Mouse (Mus musculus) MEL (cell line): ENCODE data around the gene Exoc3. TPM values are rescaled to one million over a fixed set of nuclear protein-coding genes. Genes with fewer than 3 reads are reported as not detected.

Experiments
- DNase-seq: peaks from one replicate; pipeline ENCODE4 v3.0.0; 2011; ENCODE audit warnings: low read depth, low spot score
- H3K27ac ChIP-seq: 2 replicates; pipeline ENCODE4 v1.5.1; 2012; ENCODE audit warnings: low read depth, mild to moderate bottlenecking, control low read depth, low read length, moderate library complexity; ENCODE audit not compliant: control insufficient read depth
- H3K27me3 ChIP-seq, 2 experiments: fragments of 150-350 bp in 1 of 2; sonication (generic) in 1 of 2; 2 replicates each; pipeline ENCODE4 v1.6.1; 2012; ENCODE audit warnings: low read length in 2 of 2, mild to moderate bottlenecking in 2 of 2, improper control_type of control experiment in 1 of 2, moderate library complexity in 1 of 2; ENCODE audit not compliant: insufficient read depth in 2 of 2, control insufficient read depth in 1 of 2
- H3K36me3 ChIP-seq, 2 experiments: 2 replicates each; pipeline ENCODE4 v1.6.1; 2012 to 2014; ENCODE audit warnings: low read length in 2 of 2, improper control_type of control experiment in 1 of 2, inconsistent platforms in 1 of 2, mild to moderate bottlenecking in 1 of 2; ENCODE audit not compliant: insufficient read depth in 2 of 2, control insufficient read depth in 1 of 2
- H3K4me1 ChIP-seq, 2 experiments: fragments of 150-350 bp in 1 of 2; sonication (generic) in 1 of 2; 2 replicates each; pipeline ENCODE4 v1.6.1; 2012; ENCODE audit warnings: low read length in 2 of 2, improper control_type of control experiment in 1 of 2, mild to moderate bottlenecking in 1 of 2; ENCODE audit not compliant: insufficient read depth in 2 of 2, control insufficient read depth in 1 of 2
- H3K4me3 ChIP-seq, 2 experiments: fragments of 150-350 bp in 1 of 2; sonication (generic) in 1 of 2; 2 replicates each; pipeline ENCODE4 v1.5.1; 2012; ENCODE audit warnings: low read depth in 2 of 2, low read length in 2 of 2, mild to moderate bottlenecking in 2 of 2, moderate library complexity in 2 of 2, control low read depth in 1 of 2, improper control_type of control experiment in 1 of 2; ENCODE audit not compliant: control insufficient read depth in 1 of 2, insufficient read depth in 1 of 2
- H3K79me2 ChIP-seq: 2 replicates; pipeline ENCODE4 v1.6.1; 2012; ENCODE audit warnings: mild to moderate bottlenecking, low read length, moderate library complexity; ENCODE audit not compliant: control insufficient read depth, poor library complexity, insufficient read depth
- H3K9ac ChIP-seq: 2 replicates; pipeline ENCODE4 v1.6.1; 2012; ENCODE audit warnings: low read depth, mild to moderate bottlenecking, control low read depth, low read length, moderate library complexity; ENCODE audit not compliant: control insufficient read depth, poor library complexity, severe bottlenecking
- H3K9me3 ChIP-seq: fragments of 150-350 bp; sonication (generic); replicated peaks from 2 replicates; pipeline ENCODE4 v1.6.1; 2012; ENCODE audit warnings: mild to moderate bottlenecking, low read length, improper control_type of control experiment, moderate library complexity; ENCODE audit not compliant: insufficient read depth
- BHLHE40 ChIP-seq: IDR thresholded peaks from 2 replicates; pipeline ENCODE4 v1.6.1; 2012; ENCODE audit warnings: low read depth, mild to moderate bottlenecking, inconsistent platforms, low read length, improper control_type of control experiment, borderline replicate concordance
- CHD1 ChIP-seq: IDR thresholded peaks from 2 replicates; pipeline ENCODE4 v1.6.1; 2012; ENCODE audit warnings: low read depth, mild to moderate bottlenecking, inconsistent platforms, low read length, improper control_type of control experiment
- CHD2 ChIP-seq: IDR thresholded peaks from 2 replicates; pipeline ENCODE4 v1.6.1; 2011; ENCODE audit warnings: low read length, improper control_type of control experiment
- ELF1 ChIP-seq: IDR thresholded peaks from 2 replicates; pipeline ENCODE4 v1.6.1; 2014; ENCODE audit warnings: low read depth, mild to moderate bottlenecking, inconsistent platforms, low read length, improper control_type of control experiment, moderate library complexity
- EP300 ChIP-seq, 2 experiments: IDR thresholded peaks; 2 replicates each; pipeline ENCODE4 v1.6.1; 2011; ENCODE audit warnings: improper control_type of control experiment in 2 of 2, low read length in 2 of 2, low read depth in 1 of 2, mild to moderate bottlenecking in 1 of 2
- GABPA ChIP-seq: IDR thresholded peaks from 2 replicates; pipeline ENCODE4 v1.6.1; 2012; ENCODE audit warnings: low read depth, mild to moderate bottlenecking, inconsistent platforms, low read length, improper control_type of control experiment, moderate library complexity
- GATA1 ChIP-seq: IDR thresholded peaks from 2 replicates; pipeline ENCODE4 v1.6.1; 2011; ENCODE audit warnings: low read depth, low read length, improper control_type of control experiment
- JUND ChIP-seq: IDR thresholded peaks from 2 replicates; pipeline ENCODE4 v1.6.1; 2011; ENCODE audit warnings: low read depth, mild to moderate bottlenecking, improper control_type of control experiment, low read length
- KAT2A ChIP-seq: conservative IDR thresholded peaks from 2 replicates; pipeline ENCODE4 v1.6.1; 2012; ENCODE audit warnings: low read depth, low read length, improper control_type of control experiment, inconsistent platforms
- MAFK ChIP-seq: IDR thresholded peaks from 2 replicates; pipeline ENCODE4 v1.6.1; 2011; ENCODE audit warnings: low read depth, mild to moderate bottlenecking, low read length, improper control_type of control experiment, borderline replicate concordance
- MEF2A ChIP-seq: IDR thresholded peaks from 2 replicates; pipeline ENCODE4 v1.6.1; 2014; ENCODE audit warnings: low read depth, mild to moderate bottlenecking, inconsistent platforms, low read length, improper control_type of control experiment; ENCODE audit not compliant: poor library complexity, insufficient replicate concordance, severe bottlenecking; ENCODE audit errors: extremely low read depth
- MYB ChIP-seq: IDR thresholded peaks from 2 replicates; pipeline ENCODE4 v1.6.1; 2011; ENCODE audit warnings: mild to moderate bottlenecking, low read depth, low read length, improper control_type of control experiment
- MYC ChIP-seq: IDR thresholded peaks from 2 replicates; pipeline ENCODE4 v1.6.1; 2011; ENCODE audit warnings: low read depth, mild to moderate bottlenecking, low read length, improper control_type of control experiment, moderate library complexity
- POLR2AphosphoS5 ChIP-seq: IDR thresholded peaks from 2 replicates; pipeline ENCODE4 v1.6.1; 2012; ENCODE audit warnings: low read depth, borderline replicate concordance, mild to moderate bottlenecking, inconsistent platforms, low read length, moderate library complexity, mixed read lengths
- RCOR1 ChIP-seq: IDR thresholded peaks from 2 replicates; pipeline ENCODE4 v1.6.1; 2012; ENCODE audit warnings: low read depth, mild to moderate bottlenecking, inconsistent platforms, low read length, improper control_type of control experiment
- SIN3A ChIP-seq: IDR thresholded peaks from 2 replicates; pipeline ENCODE4 v1.6.1; 2012; ENCODE audit warnings: low read length, improper control_type of control experiment, inconsistent platforms
- TBP ChIP-seq: IDR thresholded peaks from 2 replicates; pipeline ENCODE4 v1.8.0; 2011; ENCODE audit warnings: low read depth, low read length, improper control_type of control experiment
- USF1 ChIP-seq: IDR thresholded peaks from 2 replicates; pipeline ENCODE4 v1.6.1; 2014; ENCODE audit warnings: low read depth, mild to moderate bottlenecking, inconsistent platforms, low read length, improper control_type of control experiment, moderate library complexity
- ZC3H11A ChIP-seq: IDR thresholded peaks from 2 replicates; pipeline ENCODE4 v1.6.1; 2012; ENCODE audit warnings: low read depth, mild to moderate bottlenecking, inconsistent platforms, low read length, improper control_type of control experiment
- polyA plus RNA-seq, 2 experiments: library from polyadenylated mRNA; stranded (reverse) in 1 of 2; unstranded in 1 of 2; fragments of >175 nt in 1 of 2; fragments of >200 nt in 1 of 2; gene quantifications; 2 replicates each; pipeline versions ENCODE4 v1.2.1 to v1.2.4; 2012; ENCODE audit warnings: low replicate concordance in 2 of 2, low read depth in 1 of 2; ENCODE audit not compliant: insufficient read length in 2 of 2, insufficient read depth in 1 of 2, missing spikeins in 1 of 2
- total RNA-seq: library from RNA; depleted of rRNA; stranded (reverse); fragments of 300-350 nt; gene quantifications from 2 replicates; pipeline ENCODE4 v1.2.3, GENCODE M21; 2012

Gene Exoc3
- total and polyA plus RNA-seq, 3 experiments, result 24.2 to 145 (median 35.4) TPM

- TF ChIP-seq MEF2A, result no peak
- no peak for TF ChIP-seq GATA1
- no peak for TF ChIP-seq MYB
- no peak for TF ChIP-seq TBP
- TF ChIP-seq POLR2AphosphoS5, result no peak
- no peak for TF ChIP-seq ELF1
- Histone ChIP-seq H3K9me3 (no peaks in the 10 kb centered on the region), H3K4me3 (no peak overlapping the region), H3K27ac (no peak overlapping the region), H3K36me3 (no peaks in the 10 kb centered on the region), H3K9ac (no peak overlapping the region), H3K27me3 (peaks cover 2 to 10% of the 10 kb centered on the region in 2 experiments; a peak in 3 of 4 replicates), H3K79me2 (no peaks in the 10 kb centered on the region), H3K4me1 (no peaks in the 10 kb centered on the region)
- DNase-seq, result no peak
Observed at GRCm38 (mm10) chr13:74143282-74143681, 65.2 kb downstream of the Exoc3 start.

GRCm38 (mm10) chr13:74140793-74141192 lies 67.7 kb downstream of the Exoc3 start:
- no peaks in the 10 kb centered on the region for H3K9me3 ChIP-seq
- no peaks in the 10 kb centered on the region for H3K79me2 ChIP-seq
- H3K4me3 ChIP-seq, result no peak overlapping the region
- peaks cover 4 to 14% of the 10 kb centered on the region in 2 experiments for H3K27me3 ChIP-seq
- no peak for DNase-seq
- H3K27ac ChIP-seq, result no peak overlapping the region
- TF ChIP-seq CHD2 (no peak), RCOR1 (no peak), GABPA (no peak), SIN3A (no peak), MAFK (no peak), USF1 (no peak), KAT2A (no peak), JUND (no peak), ZC3H11A (no peak), ELF1 (no peak), EP300 (IDR thresholded peaks at IDR 0.05; ENCODE audit: low read depth in 1 of 2, low read length in 2 of 2) (no peak), MYC (no peak), BHLHE40 (no peak), TBP (no peak), CHD1 (no peak)
- H3K9ac ChIP-seq, result no peak overlapping the region
- no peaks in the 10 kb centered on the region for H3K4me1 ChIP-seq
- H3K36me3 ChIP-seq, result no peaks in the 10 kb centered on the region
